Mouse (Mus musculus): ENCODE measurements around the gene Upf2.
"Not testable (repeated sequence)": the region's sequence is repeated elsewhere in the genome, so short reads cannot be mapped to it uniquely, and the experiment has no call there.

Upf2 gene

DNA sequence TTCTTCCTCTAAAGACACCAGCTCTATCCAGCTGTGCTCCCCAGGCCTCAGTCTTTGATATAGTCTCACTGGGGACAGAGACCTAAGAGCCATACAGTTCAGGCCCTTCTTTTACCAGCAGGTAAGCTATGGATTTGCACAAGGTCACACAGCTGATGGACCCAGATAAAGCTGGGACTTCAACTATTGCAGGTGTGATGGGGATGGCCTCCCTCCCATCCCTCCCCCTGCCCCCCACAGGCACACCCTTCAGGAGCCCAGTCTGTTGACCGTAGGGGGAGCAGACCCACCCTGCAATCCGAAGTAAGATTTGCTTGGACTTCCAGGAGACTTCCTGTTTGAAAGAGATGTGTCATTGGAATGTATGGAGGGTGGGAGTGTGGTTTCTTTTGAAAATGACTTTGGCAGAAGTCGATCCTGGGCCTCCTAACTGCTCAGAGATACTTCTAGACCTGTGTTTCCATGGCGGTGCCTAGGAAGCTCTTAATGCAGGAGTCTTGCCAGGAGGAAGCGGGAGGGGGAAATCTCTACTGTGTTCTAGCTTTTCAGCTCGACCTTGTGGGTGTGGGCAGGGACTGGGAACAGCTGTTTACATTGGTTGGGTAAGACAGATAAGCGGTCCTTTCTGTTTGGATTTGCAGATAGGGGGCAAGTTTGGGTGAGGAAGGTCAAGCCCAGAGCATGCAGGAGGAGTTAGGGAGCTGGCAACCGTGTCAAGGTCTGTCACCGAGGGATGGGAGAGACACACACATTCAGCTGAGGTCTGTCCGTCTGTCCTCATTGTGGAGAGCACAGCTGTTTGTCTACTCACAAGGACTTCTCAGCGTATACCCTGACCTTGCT lies 120.5 kb downstream of the Upf2 start:
- DNase-seq (ENCODE audit: low spot score): no peak

GRCm38 (mm10) chr2:6072685-6073260 lies 121.5 kb downstream of the Upf2 start:
- DNase-seq (ENCODE audit: low spot score): no peak

DNA sequence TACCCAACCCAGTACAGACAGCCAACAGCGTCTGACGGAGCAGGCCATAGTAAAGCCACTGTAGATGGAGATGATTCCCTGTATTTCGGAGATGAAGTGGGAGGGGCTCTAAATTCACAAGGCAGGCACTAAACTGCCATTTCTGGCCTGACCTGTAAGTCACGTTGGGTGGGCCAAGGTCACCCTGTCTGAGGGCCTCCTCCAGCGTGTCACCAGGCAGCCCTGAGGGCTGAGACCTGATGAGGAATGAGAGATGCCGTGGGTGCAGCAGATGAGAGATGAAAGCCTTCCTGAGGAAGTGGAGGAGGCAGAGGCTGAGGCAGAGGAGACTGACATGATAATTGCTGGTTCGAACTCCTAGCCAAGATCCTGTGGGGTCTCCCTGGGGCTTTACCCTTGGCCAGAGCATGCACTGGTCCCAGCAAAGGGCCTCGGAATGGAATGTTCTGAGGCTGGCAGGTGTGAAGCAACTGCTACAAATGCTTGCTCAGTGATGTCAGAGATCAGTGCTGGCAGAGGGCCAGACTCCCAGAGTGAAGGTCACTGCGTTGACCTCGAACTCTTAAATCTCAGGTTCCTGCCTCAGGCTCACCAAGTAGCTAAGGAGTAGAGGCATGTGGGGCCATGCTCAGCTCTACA lies 123.7 kb downstream of the Upf2 start:
- no peak for DNase-seq (ENCODE audit: low spot score)

DNA sequence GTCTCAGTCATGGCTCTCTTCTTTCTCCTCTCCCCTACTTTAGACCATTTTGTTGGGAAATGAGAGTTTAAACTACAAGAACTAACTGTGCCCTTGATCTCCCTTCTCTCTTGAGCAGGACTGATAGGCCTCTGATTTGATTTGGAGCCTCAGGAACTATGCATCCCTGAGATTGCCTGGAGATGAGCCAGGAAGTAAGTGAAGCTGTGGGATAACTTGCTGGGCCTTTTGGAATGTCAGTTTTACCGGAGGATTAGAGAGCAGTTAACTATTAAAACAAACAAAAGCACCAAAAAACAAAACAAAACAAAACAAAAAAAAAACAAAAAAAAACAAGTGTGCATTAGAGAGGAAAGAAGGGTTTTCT lies 124.2 kb downstream of the Upf2 start:
- no peak for DNase-seq (ENCODE audit: low spot score)

GRCm38 (mm10) chr2:6080037-6080436 lies 128.8 kb downstream of the Upf2 start:
- no peak for DNase-seq (ENCODE audit: low spot score)

DNA sequence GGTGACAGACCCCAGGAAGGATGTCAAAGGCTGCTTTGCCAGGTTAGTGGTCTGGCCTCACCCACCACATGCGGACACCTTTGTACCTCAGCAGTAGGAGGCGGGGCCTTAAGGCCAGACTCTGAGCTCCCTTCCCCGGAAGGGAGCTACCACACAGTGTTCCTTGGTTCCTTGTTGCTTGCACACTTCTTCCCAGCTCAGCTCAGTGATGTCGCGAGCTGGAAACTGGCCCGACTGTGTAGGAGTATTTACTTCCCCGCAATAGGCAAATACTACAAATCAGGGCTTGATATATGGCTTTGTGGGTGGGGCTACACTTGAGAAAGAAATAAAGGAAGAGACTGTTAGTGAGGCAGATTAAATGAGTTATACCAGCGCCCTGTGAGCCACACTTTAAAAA lies 129.8 kb downstream of the Upf2 start:
- DNase-seq (ENCODE audit: low spot score): no peak

GRCm38 (mm10) chr2:6082615-6083014 lies 131.3 kb downstream of the Upf2 start:
- DNase-seq (ENCODE audit: low spot score): no peak

DNA sequence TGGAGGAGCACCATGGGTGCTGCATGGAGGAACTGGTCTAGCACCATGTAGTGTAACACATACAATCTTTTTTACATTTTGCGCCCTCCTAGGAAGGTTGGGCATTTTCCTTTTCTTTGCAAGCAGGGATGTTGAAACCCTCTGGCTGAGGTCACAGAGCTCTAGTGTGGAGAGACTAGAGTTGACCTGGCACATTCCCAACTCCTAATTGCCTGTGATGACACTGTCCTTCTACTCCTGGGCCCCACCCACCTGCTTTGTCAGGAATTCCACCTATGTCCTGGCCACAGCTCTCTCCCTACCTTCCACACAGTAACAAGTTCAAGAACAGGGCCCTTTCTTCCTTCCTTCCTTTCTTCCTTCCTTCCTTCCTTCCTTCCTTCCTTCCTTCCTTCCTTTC lies 132.4 kb downstream of the Upf2 start:
- no peak for DNase-seq (ENCODE audit: low spot score)

GRCm38 (mm10) chr2:6085622-6086530 lies 134.6 kb downstream of the Upf2 start:
- DNase-seq (ENCODE audit: low spot score): no peak

GRCm38 (mm10) chr2:6087151-6087550 lies 135.9 kb downstream of the Upf2 start:
- no peak for DNase-seq (ENCODE audit: low spot score)

DNA sequence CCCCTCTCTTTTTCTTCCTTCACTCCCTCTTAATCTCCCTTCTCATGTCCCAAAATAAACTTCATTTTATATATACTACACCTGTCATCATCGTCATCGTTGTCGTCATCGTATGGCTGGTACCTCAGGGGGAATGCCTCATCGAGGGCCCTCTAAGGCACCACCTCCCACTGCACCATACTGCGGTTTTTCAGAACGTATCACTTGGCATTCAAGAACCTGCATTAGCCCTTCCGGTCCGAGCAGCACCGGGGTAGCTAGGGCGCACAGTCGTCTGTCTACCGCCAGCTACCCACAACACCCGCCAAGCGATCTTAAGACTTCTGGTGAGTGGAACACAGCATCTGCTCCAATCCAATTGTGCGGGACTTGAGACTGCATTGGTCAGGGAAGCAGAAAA lies 138.7 kb downstream of the Upf2 start:
- not testable (repeated sequence) for DNase-seq (ENCODE audit: low spot score)

DNA sequence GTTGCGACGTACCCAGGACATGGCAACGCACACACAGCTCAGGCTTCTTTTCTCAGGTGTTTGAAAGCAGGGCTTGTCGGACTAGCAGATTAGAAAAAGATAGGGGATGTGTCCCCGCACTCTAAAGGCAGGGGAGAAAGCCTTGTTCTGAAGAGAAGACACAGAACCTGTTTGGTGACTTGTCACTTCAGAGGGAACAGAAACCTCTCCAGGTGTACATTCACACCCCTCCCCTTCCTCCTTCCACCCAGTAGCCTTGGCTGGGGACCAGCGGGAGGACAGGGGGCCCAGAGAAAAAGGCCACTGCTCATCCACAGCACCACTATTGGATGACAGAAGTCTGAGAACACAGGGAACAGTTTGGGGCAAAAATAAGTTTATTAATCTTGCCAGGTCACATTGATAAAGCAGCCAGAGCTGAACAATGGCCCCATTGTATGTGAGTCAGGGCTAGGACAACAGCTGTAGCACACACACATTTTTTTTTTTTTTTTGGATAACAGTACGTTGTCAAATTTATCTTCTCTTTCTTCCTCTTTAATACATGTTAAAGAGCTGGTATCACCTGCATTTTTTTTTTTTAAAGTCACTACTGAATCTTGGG lies 145.9 kb downstream of the Upf2 start:
- DNase-seq (ENCODE audit: low spot score): no peak

GRCm38 (mm10) chr2:6098924-6099323 lies 147.7 kb downstream of the Upf2 start:
- no peak for DNase-seq (ENCODE audit: low spot score)

- no peak for DNase-seq (ENCODE audit: low spot score)
Observed at GRCm38 (mm10) chr2:6099443-6099842, 148.2 kb downstream of the Upf2 start.

DNA sequence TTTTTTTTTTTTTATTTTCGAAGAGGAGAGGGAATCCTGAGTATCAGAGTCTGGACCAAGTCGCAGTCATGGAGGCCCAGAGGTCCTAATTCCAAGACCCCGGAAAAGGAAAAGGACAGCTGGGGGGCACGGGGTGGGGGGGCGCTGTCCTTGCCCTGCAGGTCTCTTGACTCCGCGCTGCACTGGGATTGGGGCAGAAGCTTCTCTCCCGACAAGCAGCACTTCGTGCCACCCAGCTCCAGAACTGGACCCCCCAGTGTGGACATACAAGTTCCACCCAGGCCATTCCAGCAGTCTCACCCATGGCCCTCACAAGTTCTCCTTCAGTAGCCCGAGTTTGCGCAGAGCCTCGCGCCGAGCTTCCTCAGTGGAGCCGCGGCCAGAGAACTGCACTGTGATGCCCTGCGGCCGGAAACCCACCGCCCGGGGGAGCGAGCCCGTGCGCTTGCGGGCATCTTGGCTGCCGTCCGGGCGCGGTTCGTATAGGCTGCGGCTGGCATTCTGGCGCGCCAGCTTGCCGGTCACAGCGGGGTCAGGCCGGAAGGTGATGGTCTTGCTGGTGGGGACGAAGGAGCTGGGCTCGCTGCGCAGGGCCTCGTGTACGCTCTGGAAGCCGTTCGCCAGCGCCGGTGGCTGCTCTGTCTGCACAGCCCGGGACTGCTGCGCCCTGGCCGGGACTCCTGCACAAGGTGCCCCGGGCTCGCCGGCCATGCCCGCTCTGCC lies 148.9 kb downstream of the Upf2 start:
- no peak for DNase-seq (ENCODE audit: low spot score)

DNA sequence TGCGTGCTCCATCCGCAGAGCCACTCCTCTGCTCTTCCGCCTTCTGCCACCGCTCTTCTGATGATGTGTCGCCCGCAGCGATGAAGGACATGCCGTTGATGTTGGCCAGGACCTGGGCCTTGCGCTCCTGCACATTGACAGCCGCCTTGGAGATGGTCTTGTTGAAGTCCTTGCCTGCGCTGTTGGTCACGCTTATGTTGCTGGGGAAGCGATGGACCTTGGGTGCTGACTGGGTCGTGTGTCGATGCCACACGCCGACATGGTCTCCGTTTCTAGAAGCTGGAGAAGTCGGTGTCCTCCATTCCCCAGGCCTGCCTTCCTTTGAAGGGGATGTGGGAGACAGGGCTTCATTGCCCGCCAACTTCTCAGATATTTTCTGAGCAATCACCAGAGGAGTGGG lies 149.5 kb downstream of the Upf2 start:
- DNase-seq (ENCODE audit: low spot score): no peak

- DNase-seq (ENCODE audit: low spot score): no peak
Observed at GRCm38 (mm10) chr2:6105437-6105836, 154.2 kb downstream of the Upf2 start.

All from layer of hippocampus, adult 11-12 months (tissue).